Mouse (Mus musculus): ENCODE data around the gene a. TPM values are rescaled to one million over a fixed set of nuclear protein-coding genes. Genes with fewer than 3 reads are reported as not detected.
A peak's percentile ranks its signal among the peaks of the same experiment; 100 is the strongest.

Gene a
- polyA plus RNA-seq, 1 experiment from 2014 or later = 1.1 TPM

GRCm38 (mm10) chr2:154791661-154792642, 750 bp downstream of the a start:
- WGBS = under 1% methylated on average over 52 of the region's 67 CpGs
- Histone ChIP-seq H3K4me3 (ENCODE audit: low read length) (peak overlapping the region; percentile 74), H3K4me2 (ENCODE audit: low read length) (peak overlapping the region; percentile 85), H3K36me3 (ENCODE audit: control insufficient read depth, insufficient read depth, low read length) (no peaks in the 10 kb centered on the region), H3K27me3 (replicated peaks; ENCODE audit: control insufficient read depth, insufficient read depth, low read length) (no peaks in the 10 kb centered on the region), H3K9me3 (ENCODE audit: control insufficient read depth, low read length) (no peaks in the 10 kb centered on the region), H3K9ac (ENCODE audit: low read depth, low read length) (peak overlapping the region; percentile 91), H3K27ac (ENCODE audit: low read depth, low read length) (peak overlapping the region; percentile 98), H3K4me1 (ENCODE audit: control insufficient read depth, insufficient read depth, low read depth, low read length) (peaks cover 25% of the 10 kb centered on the region)
- peak; percentile 16 for ATAC-seq

DNA sequence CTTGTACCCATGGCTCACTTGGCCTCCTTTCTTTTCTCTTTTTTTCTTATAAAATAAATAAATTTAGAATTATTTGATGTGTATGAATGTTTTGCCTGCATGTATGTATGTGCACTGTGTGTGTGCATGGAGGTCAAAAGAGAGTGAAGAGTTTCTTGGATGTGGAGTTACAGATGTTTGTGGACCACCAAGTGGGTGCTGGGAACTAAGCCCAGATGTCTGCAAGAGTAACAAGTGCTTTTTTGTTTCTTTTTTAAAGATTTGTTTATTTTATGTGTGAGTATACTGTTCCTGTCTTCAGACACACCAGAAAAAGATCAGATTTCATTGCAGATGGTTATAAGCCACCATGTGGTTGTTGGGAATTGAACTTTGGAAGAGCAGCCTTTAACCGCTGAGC, 12.2 kb downstream of the a start:
- no peak overlapping the region for H3K4me3 ChIP-seq (ENCODE audit: low read length)
- no peaks in the 10 kb centered on the region for H3K36me3 ChIP-seq (ENCODE audit: control insufficient read depth, insufficient read depth, low read length)
- 76% methylated on average over 1 of the region's 1 CpGs for WGBS
- H3K9ac ChIP-seq (ENCODE audit: low read depth, low read length) = no peak overlapping the region
- H3K27ac ChIP-seq (ENCODE audit: low read depth, low read length) = no peak overlapping the region
- no peaks in the 10 kb centered on the region for H3K9me3 ChIP-seq (ENCODE audit: control insufficient read depth, low read length)
- no peak overlapping the region for H3K4me2 ChIP-seq (ENCODE audit: low read length)
- H3K4me1 ChIP-seq (ENCODE audit: control insufficient read depth, insufficient read depth, low read depth, low read length) = no peaks in the 10 kb centered on the region
- no peaks in the 10 kb centered on the region for H3K27me3 ChIP-seq (replicated peaks; ENCODE audit: control insufficient read depth, insufficient read depth, low read length)
- ATAC-seq = no peak

- Histone ChIP-seq H3K27ac (ENCODE audit: low read depth, low read length) (no peak overlapping the region), H3K9me3 (ENCODE audit: control insufficient read depth, low read length) (no peaks in the 10 kb centered on the region), H3K36me3 (ENCODE audit: control insufficient read depth, insufficient read depth, low read length) (no peaks in the 10 kb centered on the region), H3K9ac (ENCODE audit: low read depth, low read length) (no peak overlapping the region), H3K4me2 (ENCODE audit: low read length) (no peak overlapping the region), H3K27me3 (replicated peaks; ENCODE audit: control insufficient read depth, insufficient read depth, low read length) (no peaks in the 10 kb centered on the region), H3K4me3 (ENCODE audit: low read length) (no peak overlapping the region), H3K4me1 (ENCODE audit: control insufficient read depth, insufficient read depth, low read depth, low read length) (no peaks in the 10 kb centered on the region)
- 76% methylated on average over 4 of the region's 4 CpGs for WGBS
- ATAC-seq = no peak
These were observed 12.6 kb downstream of the a start for GRCm38 (mm10) chr2:154803845-154804244.

DNA sequence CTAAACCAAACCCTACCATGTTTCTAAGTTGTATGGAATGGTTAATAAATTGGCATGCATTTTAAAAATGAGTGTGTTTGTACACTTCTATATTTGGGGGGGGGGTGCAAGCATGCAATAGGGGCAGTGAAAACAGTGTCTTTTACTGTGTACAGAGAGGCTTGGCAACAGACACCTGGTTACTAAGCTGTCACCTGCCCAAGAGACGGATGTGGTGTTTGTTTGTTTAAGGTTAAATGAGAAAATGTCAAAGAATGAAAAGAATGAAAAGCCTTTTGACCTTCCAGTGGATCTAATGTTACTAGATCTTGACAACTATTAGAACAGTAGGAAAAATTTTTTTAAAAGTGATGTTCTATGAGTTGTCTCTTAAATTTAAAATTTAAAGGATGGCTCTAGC, 16.5 kb downstream of the a start:
- no peaks in the 10 kb centered on the region for H3K9me3 ChIP-seq (ENCODE audit: control insufficient read depth, low read length)
- ATAC-seq = no peak
- no peak overlapping the region for H3K4me2 ChIP-seq (ENCODE audit: low read length)
- H3K9ac ChIP-seq (ENCODE audit: low read depth, low read length) = no peak overlapping the region
- WGBS = 62% methylated on average over 1 of the region's 1 CpGs
- no peaks in the 10 kb centered on the region for H3K4me1 ChIP-seq (ENCODE audit: control insufficient read depth, insufficient read depth, low read depth, low read length)
- H3K4me3 ChIP-seq (ENCODE audit: low read length) = no peak overlapping the region
- H3K27ac ChIP-seq (ENCODE audit: low read depth, low read length) = no peak overlapping the region
- no peaks in the 10 kb centered on the region for H3K27me3 ChIP-seq (replicated peaks; ENCODE audit: control insufficient read depth, insufficient read depth, low read length)
- H3K36me3 ChIP-seq (ENCODE audit: control insufficient read depth, insufficient read depth, low read length) = no peaks in the 10 kb centered on the region

- WGBS = 93% methylated on average over 1 of the region's 1 CpGs
- Histone ChIP-seq H3K9ac (ENCODE audit: low read depth, low read length) (no peak overlapping the region), H3K4me2 (ENCODE audit: low read length) (no peak overlapping the region), H3K9me3 (ENCODE audit: control insufficient read depth, low read length) (no peaks in the 10 kb centered on the region), H3K4me3 (ENCODE audit: low read length) (no peak overlapping the region), H3K27ac (ENCODE audit: low read depth, low read length) (no peak overlapping the region), H3K27me3 (replicated peaks; ENCODE audit: control insufficient read depth, insufficient read depth, low read length) (no peaks in the 10 kb centered on the region), H3K36me3 (ENCODE audit: control insufficient read depth, insufficient read depth, low read length) (no peaks in the 10 kb centered on the region), H3K4me1 (ENCODE audit: control insufficient read depth, insufficient read depth, low read depth, low read length) (no peaks in the 10 kb centered on the region)
- ATAC-seq = no peak
These were observed 18.0 kb downstream of the a start for GRCm38 (mm10) chr2:154809107-154809762.

DNA sequence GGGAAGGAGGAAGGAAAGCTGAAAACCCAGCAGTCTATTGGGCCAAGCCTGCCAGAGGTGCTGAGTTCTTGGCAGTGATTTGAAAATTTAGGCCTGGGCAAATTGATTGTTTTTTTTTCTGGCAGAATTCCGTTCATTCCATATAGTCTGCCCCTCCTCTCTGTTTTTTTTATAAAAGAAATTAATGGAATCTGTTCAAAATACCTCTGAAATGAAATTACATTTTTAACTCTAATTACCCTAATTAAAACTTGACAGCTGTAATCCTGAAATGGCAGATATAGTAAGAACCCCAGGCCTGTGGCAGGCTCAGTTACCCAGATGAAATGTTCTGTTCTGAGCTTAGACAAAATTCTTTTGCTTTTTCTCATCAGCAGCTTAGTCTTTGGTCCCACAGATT, 19.6 kb downstream of the a start:
- H3K27me3 ChIP-seq (replicated peaks; ENCODE audit: control insufficient read depth, insufficient read depth, low read length) = no peaks in the 10 kb centered on the region
- no peak overlapping the region for H3K9ac ChIP-seq (ENCODE audit: low read depth, low read length)
- no peak overlapping the region for H3K27ac ChIP-seq (ENCODE audit: low read depth, low read length)
- H3K36me3 ChIP-seq (ENCODE audit: control insufficient read depth, insufficient read depth, low read length) = no peaks in the 10 kb centered on the region
- ATAC-seq = no peak
- H3K9me3 ChIP-seq (ENCODE audit: control insufficient read depth, low read length) = no peaks in the 10 kb centered on the region
- 49% methylated on average over 1 of the region's 1 CpGs for WGBS
- no peak overlapping the region for H3K4me3 ChIP-seq (ENCODE audit: low read length)
- no peak overlapping the region for H3K4me2 ChIP-seq (ENCODE audit: low read length)
- no peaks in the 10 kb centered on the region for H3K4me1 ChIP-seq (ENCODE audit: control insufficient read depth, insufficient read depth, low read depth, low read length)

- Histone ChIP-seq H3K27ac (ENCODE audit: low read depth, low read length) (no peak overlapping the region), H3K9ac (ENCODE audit: low read depth, low read length) (no peak overlapping the region), H3K4me2 (ENCODE audit: low read length) (no peak overlapping the region), H3K36me3 (ENCODE audit: control insufficient read depth, insufficient read depth, low read length) (no peaks in the 10 kb centered on the region), H3K4me1 (ENCODE audit: control insufficient read depth, insufficient read depth, low read depth, low read length) (peaks cover 11% of the 10 kb centered on the region), H3K9me3 (ENCODE audit: control insufficient read depth, low read length) (no peaks in the 10 kb centered on the region), H3K27me3 (replicated peaks; ENCODE audit: control insufficient read depth, insufficient read depth, low read length) (no peaks in the 10 kb centered on the region), H3K4me3 (ENCODE audit: low read length) (no peak overlapping the region)
- 85% methylated on average over 2 of the region's 2 CpGs for WGBS
- no peak for ATAC-seq
These were observed 22.2 kb downstream of the a start for GRCm38 (mm10) chr2:154813426-154813825.

GRCm38 (mm10) chr2:154817089-154817488, 25.9 kb downstream of the a start:
- H3K4me2 ChIP-seq (ENCODE audit: low read length) = no peak overlapping the region
- no peaks in the 10 kb centered on the region for H3K36me3 ChIP-seq (ENCODE audit: control insufficient read depth, insufficient read depth, low read length)
- peak; percentile 50; the same call in 1 of the 2 replicates for ATAC-seq
- H3K9ac ChIP-seq (ENCODE audit: low read depth, low read length) = no peak overlapping the region
- 32% methylated on average over 3 of the region's 3 CpGs for WGBS
- no peaks in the 10 kb centered on the region for H3K27me3 ChIP-seq (replicated peaks; ENCODE audit: control insufficient read depth, insufficient read depth, low read length)
- no peak overlapping the region for H3K27ac ChIP-seq (ENCODE audit: low read depth, low read length)
- H3K4me3 ChIP-seq (ENCODE audit: low read length) = no peak overlapping the region
- peaks cover 11% of the 10 kb centered on the region for H3K4me1 ChIP-seq (ENCODE audit: control insufficient read depth, insufficient read depth, low read depth, low read length)
- no peaks in the 10 kb centered on the region for H3K9me3 ChIP-seq (ENCODE audit: control insufficient read depth, low read length)

DNA sequence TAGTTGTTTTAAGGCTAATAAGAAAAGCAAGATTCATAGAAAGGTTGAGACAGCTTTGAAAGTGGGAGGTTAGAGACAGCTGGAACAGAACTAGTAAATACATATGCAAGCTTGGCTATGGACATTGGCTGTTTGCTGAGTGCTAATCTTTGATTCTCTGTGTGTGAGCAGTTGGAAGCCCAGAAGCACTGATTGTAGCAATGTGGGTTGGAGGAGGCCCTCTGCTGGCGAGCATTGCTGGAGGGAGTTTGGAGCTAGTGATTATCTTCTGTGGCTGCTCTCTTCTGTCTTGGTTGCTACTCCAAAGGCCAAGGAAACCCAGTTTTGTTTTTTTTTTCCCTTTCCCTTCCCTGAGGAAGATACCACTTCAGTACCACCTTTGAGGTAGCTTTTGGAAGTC, 26.6 kb downstream of the a start:
- Histone ChIP-seq H3K4me1 (ENCODE audit: control insufficient read depth, insufficient read depth, low read depth, low read length) (peaks cover 11% of the 10 kb centered on the region), H3K4me3 (ENCODE audit: low read length) (no peak overlapping the region), H3K36me3 (ENCODE audit: control insufficient read depth, insufficient read depth, low read length) (no peaks in the 10 kb centered on the region), H3K27ac (ENCODE audit: low read depth, low read length) (no peak overlapping the region), H3K9ac (ENCODE audit: low read depth, low read length) (no peak overlapping the region), H3K4me2 (ENCODE audit: low read length) (no peak overlapping the region), H3K27me3 (replicated peaks; ENCODE audit: control insufficient read depth, insufficient read depth, low read length) (no peaks in the 10 kb centered on the region), H3K9me3 (ENCODE audit: control insufficient read depth, low read length) (no peaks in the 10 kb centered on the region)
- ATAC-seq = no peak
- WGBS = 47% methylated on average over 1 of the region's 1 CpGs
